Mouse (Mus musculus): ENCODE measurements around the gene Supt16. TPM values are rescaled to one million over a fixed set of nuclear protein-coding genes. Genes with fewer than 3 reads are reported as not detected.

The Supt16 gene
- total RNA-seq, 4 experiments from 2014 or later = 59.0 to 62.8 (median 60.4) TPM

DNA sequence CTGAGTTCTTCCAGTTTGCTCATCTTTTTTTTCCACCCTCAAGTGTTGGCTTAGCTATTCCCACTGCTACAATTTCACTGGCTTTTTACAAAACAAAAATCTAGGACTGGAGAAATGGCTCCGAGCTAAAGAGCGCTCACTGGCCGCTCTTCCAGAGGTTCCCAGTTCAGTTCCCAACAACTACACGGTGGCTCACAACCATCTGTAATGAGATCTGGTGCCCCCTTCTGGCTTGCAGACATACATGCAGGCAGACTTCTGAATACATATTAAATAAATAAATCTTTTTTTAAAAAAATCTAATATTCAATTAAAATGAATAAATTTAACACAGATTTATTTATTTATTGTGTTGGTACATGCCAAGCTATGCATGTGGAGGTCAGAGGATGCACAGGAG, 50.7 kb downstream of the Supt16 start:
- no peak for DNase-seq (ENCODE audit: low spot score in 2 of 2)

DNA sequence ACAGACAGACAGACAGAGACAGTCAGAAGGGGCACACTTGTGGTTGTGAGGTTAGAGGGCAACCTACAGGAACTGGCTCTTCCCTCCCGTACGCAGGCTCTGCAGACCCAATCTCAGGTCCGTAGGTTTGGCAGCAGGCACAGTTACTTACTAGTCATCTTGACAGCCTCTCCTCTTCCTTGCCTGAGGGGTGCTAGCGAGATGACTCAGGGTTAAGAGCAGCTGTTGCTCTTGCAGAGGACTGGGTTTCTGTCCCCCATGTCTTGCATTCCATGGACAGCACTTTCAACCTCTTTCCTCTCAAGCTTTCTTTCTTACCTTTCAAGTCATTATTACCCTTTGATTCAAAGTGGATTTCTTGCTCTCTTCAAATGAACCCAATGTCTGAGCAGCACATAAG, 53.1 kb downstream of the Supt16 start:
- no peak for DNase-seq (ENCODE audit: low spot score in 2 of 2)

DNA sequence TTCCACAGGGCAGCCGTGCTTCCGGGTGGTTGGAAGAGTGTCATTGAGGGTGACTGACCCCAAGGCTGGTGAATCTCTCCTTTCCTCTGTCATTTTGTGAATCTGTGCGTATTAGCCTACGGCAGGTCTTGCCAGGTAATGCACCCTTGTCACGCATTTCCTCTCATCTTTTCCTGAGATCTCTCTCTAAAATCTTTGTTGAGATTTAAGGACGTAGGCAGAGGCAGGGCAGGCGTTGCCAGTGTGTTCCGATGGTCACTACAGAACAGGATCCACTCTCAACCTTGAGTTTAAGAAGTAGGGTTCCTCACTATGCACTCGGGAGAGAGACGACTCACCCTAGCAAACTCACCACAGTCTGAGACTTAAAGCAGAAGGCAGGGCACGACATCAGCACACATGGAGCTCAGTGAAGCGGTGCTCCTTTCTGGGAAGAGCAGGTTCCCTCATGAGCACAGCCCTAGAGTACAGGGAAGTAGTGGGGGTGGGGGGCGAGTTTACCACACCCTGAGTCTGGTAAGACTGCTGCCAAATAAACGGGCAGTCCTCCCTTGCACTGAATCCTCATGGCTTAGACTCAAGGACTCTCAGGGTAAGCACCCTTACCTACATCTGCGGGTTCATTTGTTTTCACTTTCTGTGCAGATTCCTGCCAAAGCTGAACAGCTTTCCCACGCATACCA, 55.6 kb downstream of the Supt16 start:
- no peak for DNase-seq (ENCODE audit: low spot score in 2 of 2)

DNA sequence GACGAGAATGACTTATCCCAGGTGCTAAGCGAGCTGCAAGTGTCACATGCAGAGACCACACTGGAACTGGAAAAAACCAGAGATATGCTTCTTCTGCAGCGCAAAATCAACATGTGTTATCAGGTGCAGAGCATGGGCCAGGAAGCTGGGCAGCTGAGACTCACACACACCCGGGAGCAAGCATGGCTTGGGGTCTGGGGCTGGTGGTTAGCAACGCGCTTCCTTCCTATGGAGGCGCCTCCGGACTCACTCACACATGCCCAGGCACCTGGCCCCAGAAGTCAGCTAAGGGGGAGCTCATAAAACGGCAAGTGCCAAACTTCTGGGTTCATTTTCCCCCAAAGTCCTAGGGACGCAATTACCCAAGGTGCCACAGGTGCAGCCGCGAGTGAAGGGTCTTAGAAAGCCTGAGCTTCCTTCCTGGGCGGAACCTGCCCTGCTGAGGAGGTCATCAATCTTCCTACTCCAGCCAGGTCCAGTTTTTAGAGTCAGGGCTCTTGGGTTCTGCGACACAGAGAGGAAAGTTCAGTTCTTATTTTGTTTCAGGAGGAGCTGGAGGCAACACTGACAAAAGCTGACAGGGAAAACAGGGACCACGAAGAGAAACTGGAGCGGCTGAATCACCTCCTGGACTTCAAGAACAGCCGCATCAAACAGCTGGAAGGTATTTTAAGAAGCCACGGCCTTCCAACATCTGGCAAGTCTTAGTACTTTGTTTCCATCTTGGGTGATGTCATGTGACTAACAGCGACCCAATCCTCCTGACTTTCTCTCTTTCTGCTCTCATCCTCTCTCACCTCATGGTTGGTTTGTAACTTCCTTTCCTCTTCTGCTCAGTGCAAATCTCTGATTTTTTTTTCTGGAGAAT, 56.4 kb downstream of the Supt16 start:
- DNase-seq (ENCODE audit: low spot score in 2 of 2) = no peak

DNA sequence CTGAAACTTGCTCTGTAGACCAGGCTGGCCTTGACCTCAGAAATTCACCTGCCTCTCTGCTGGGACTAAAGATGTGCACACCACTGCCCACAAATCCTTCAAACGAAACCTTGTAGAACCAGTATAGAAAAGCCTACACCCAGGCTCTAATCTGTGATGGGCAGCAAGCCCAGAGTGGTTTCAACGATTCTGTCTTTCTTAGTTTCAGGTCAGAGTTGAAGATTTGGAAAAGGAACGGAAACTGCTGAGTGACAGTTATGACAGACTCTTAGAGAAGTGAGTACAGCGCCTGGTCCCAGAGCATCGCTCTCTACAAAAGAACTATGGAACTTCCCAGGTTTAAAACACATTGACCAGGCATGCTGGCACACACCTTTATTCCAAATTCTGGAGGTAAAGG, 63.6 kb downstream of the Supt16 start:
- no peak for DNase-seq (ENCODE audit: low spot score in 2 of 2)

DNA sequence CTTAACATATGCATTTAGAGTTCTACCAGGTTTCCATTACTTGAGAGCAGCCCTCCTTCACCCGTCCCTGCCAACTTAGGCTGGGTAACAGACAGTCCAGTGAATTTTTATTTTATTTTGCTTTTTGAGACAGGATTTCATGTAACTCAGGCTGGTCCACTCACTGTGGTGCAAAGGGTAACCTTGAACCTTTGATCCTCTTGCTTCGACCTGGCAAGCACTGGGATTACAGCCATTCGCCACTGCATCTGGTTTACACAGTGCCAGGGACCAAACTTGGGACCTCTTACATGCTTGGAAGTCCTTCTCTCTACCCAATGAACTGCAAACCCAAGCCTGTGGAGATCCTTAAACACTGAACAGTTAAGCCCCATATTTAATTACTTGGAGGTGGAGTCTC, 72.6 kb downstream of the Supt16 start:
- no peak for DNase-seq (ENCODE audit: low spot score in 2 of 2)

DNA sequence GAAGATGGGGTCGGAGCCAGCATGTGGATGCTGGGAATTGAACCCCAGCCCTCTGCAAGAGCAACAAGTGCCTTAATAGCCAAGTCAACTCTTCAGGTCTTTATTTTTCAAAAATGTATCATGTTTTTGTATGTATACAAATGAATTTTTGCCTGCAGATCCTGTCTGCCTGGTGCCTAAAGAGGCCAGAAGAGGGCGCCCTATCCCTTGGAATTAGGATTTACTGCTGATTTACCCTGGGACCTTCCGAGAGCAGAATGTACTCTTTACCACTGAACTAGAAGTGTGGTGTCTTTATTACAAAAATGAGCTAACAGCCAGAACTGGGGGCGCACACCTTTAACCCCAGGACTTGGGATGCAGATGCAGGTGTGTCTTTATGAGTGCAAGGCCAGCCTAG, 73.3 kb downstream of the Supt16 start:
- peak in 1 of 2 experiments; percentile 31 for DNase-seq (ENCODE audit: low spot score in 2 of 2)

DNA sequence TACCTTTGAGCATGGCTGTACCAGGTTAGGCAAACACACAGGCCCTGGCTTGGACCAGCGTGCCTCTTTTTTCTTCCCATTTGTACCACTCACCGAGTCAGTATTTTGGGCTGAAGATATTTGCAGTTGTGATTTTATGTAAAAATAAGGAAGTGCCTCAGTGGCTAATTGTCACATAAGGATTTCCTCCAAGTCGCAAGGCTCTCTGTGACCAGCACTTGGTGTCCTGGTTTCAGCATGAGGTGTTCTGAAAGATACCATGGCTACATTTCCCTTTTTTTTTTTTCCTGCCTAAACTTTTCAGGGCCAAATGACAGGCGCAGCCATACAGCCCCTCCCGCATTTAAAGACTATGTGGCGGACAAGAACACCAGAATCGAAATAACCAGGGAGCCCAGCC, 77.0 kb downstream of the Supt16 start:
- no peak for DNase-seq (ENCODE audit: low spot score in 2 of 2)

DNA sequence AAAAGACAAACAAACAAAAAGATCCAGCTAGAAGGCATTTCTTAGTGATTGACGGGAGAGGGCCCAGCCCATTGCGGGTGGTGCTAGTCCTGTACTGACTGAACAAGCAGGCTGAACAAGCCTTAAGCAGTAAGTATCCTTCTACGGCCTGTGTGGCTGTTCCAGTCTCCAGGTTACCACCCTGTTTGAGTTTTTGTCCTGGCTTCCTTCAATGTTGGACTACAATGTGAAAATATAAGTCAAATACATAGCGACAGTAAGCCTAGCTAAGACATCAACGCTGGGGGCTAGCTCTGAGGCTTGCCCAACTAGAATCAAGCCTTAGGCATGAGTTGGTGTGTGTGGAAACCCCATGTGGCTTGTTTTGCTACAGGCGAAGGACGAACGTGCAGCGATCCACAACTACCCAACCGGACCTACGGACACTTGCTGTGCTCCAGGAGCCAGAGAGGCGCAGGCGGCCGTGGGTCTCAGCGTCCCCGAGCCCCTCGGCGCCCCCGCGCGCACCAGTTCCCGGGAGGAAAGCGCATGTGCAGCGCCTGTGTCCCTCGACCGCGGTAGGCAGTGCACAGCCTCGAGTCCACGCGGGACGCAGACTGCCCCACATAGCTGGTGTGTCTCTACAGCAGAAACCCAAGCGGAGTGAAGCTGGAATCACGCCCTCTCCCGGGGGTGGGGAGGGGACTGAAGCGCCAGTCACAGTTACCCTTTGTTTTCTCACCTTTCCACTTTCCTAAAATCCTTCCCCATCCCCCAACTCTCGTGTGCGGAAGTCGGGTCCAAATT, 78.2 kb downstream of the Supt16 start:
- peak in 1 of 2 experiments; percentile 25 for DNase-seq (ENCODE audit: low spot score in 2 of 2)

DNA sequence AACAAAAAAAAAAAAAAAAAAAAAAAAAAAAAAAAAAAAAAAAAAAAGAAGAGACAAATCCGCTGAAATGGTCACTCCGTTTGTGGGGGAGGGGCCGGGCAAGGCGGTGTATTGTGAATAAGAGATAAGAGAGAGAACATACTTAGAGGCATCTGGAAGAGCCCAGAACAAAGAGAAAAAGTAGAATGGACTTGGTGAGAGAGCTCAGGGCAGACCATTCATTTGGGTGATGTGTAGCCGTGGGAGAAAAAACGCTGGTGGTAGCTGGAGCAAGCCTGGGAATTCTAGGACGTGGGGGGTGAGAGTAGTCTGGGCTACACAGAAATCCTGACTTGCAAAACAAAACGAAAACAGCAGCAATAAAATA, 78.8 kb downstream of the Supt16 start:
- DNase-seq (ENCODE audit: low spot score in 2 of 2) = no peak

DNA sequence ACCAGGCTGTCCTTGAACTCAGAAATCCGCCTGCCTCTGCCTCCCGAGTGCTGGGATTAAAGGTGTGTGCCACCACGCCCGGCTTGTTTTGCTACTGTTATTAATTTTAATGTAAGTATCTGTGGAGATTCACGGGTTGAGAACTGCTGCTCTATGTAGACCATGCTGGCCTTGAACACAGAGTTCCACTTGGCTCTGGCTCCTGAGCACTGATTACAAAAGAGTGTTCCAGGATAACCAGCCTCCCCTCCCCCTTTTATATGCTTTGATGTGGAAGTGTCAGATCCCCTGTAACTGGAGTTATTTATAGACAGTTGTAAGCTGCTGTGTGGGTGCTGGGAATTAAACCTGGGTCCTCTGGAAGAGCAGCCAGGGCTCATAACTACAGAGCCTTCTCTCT, 80.0 kb downstream of the Supt16 start:
- DNase-seq (ENCODE audit: low spot score in 2 of 2) = no peak

DNA sequence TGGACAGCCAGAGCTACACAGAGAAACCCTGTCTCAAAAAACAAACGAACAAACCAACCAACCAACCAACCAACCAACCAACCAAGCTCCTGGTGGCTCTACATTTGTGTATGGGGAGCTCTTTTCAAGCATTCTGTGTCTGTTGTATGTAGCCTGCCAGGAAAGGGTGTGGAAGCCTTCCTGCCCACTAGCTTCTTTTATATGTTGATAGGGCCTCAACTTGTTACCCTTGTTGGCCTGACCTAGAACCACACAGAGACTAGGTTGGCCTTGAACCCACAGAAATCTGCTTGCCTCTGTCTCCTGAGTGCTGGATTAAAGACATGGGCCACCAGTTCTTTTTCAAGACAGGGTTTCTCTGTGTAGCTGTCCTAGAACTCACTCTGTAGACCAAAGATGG, 83.1 kb downstream of the Supt16 start:
- no peak for DNase-seq (ENCODE audit: low spot score in 2 of 2)

Other genes with a start within 250 kb of the Supt16 start
- gene Arhgef40, start 212.7 kb downstream of the Supt16 start, total RNA-seq (2022) = 10 to 100 TPM; 28.0 to 39.5 (median 32.9) TPM
- under 1 TPM in 2 of 4 experiments, not detected in 2; 0.51 to 0.59 TPM for gene Tmem253, start 181.8 kb downstream of the Supt16 start, total RNA-seq (2022)
- gene Zfp219, start 176.7 kb downstream of the Supt16 start, total RNA-seq (2022) = 10 to 100 TPM; 35.8 to 44.1 (median 42.2) TPM
- gene Olfr221, start 155.0 kb downstream of the Supt16 start, total RNA-seq (2022) = not detected
- 100 to 1,000 TPM; 182 to 218 (median 204) TPM for gene Hnrnpc, start 93.4 kb downstream of the Supt16 start, total RNA-seq (2022)
- gene Rpgrip1, start 86.7 kb downstream of the Supt16 start, total RNA-seq (2022) = 1 to 10 TPM in 3 of 4 experiments, under 1 TPM in 1; 0.91 to 3.1 (median 2.6) TPM
- gene Chd8, start 60.4 kb upstream of the Supt16 start, total RNA-seq (2022) = 100 to 1,000 TPM; 103 to 130 (median 111) TPM
- 10 to 100 TPM; 57.5 to 72.6 (median 62.7) TPM for gene Tox4, start 81.7 kb upstream of the Supt16 start, total RNA-seq (2022)
- gene Rab2b, start 82.1 kb upstream of the Supt16 start, total RNA-seq (2022) = 10 to 100 TPM; 34.9 to 41.4 (median 38.6) TPM
- gene Mettl3, start 107.7 kb upstream of the Supt16 start, total RNA-seq (2022) = 10 to 100 TPM; 30.0 to 35.0 (median 32.4) TPM
- 10 to 100 TPM; 36.6 to 43.7 (median 40.9) TPM for gene Sall2, start 131.3 kb upstream of the Supt16 start, total RNA-seq (2022)
- not detected for gene Olfr1513, start 159.0 kb upstream of the Supt16 start, total RNA-seq (2022)
- not detected for gene Olfr1512, start 181.8 kb upstream of the Supt16 start, total RNA-seq (2022)
- gene Olfr1511, start 200.0 kb upstream of the Supt16 start, total RNA-seq (2022) = not detected
- not detected for gene Olfr1510, start 217.0 kb upstream of the Supt16 start, total RNA-seq (2022)
- not detected for gene Olfr1509, start 245.6 kb upstream of the Supt16 start, total RNA-seq (2022)